Mouse (Mus musculus) ovary, adult 18-20 months (tissue): ENCODE data around the gene Cldn14.
"Not testable (repeated sequence)": the region's sequence is repeated elsewhere in the genome, so short reads cannot be mapped to it uniquely, and the experiment has no call there.

Experiments
- DNase-seq: peaks from one replicate; pipeline ENCODE4 v3.0.0; 2022; ENCODE audit warnings: low spot score, mixed read lengths

Gene Cldn14

GRCm38 (mm10) chr16:94008737-94009136, at the start of gene Cldn14:
Gene Cldn14 (minus strand): TSS chr16:94008837.
- no peak for DNase-seq

GRCm38 (mm10) chr16:94055576-94055975, 46.9 kb upstream of the Cldn14 start:
- no peak for DNase-seq

- no peak for DNase-seq
These were observed 46.5 kb upstream of the Cldn14 start for GRCm38 (mm10) chr16:94055176-94055575.

GRCm38 (mm10) chr16:94050368-94050767, 41.7 kb upstream of the Cldn14 start:
- no peak for DNase-seq

GRCm38 (mm10) chr16:94044996-94045395, 36.4 kb upstream of the Cldn14 start:
- DNase-seq: no peak

GRCm38 (mm10) chr16:94043797-94044196, 35.2 kb upstream of the Cldn14 start:
- no peak for DNase-seq

- DNase-seq: no peak
These were observed 32.6 kb upstream of the Cldn14 start for GRCm38 (mm10) chr16:94041065-94041712.

- DNase-seq: no peak
These were observed 31.8 kb upstream of the Cldn14 start for GRCm38 (mm10) chr16:94040485-94040884.

- no peak for DNase-seq
These were observed 30.3 kb upstream of the Cldn14 start for GRCm38 (mm10) chr16:94038986-94039341.

- no peak for DNase-seq
These were observed 29.8 kb upstream of the Cldn14 start for GRCm38 (mm10) chr16:94038272-94038985.

- DNase-seq: no peak
These were observed 28.6 kb upstream of the Cldn14 start for GRCm38 (mm10) chr16:94037280-94037679.

- no peak for DNase-seq
These were observed 25.5 kb upstream of the Cldn14 start for GRCm38 (mm10) chr16:94034152-94034551.

GRCm38 (mm10) chr16:94032270-94032669, 23.6 kb upstream of the Cldn14 start:
- no peak for DNase-seq

GRCm38 (mm10) chr16:94023352-94024280, 15.0 kb upstream of the Cldn14 start:
- DNase-seq: no peak

GRCm38 (mm10) chr16:94019725-94020124, 11.1 kb upstream of the Cldn14 start:
- not testable (repeated sequence) for DNase-seq

- no peak for DNase-seq
These were observed 9.3 kb upstream of the Cldn14 start for GRCm38 (mm10) chr16:94017953-94018352.

- no peak for DNase-seq
These were observed 6.0 kb upstream of the Cldn14 start for GRCm38 (mm10) chr16:94014489-94015096.

GRCm38 (mm10) chr16:94013328-94014086, 4.9 kb upstream of the Cldn14 start:
- not testable (repeated sequence) for DNase-seq

GRCm38 (mm10) chr16:94011224-94011623, 2.6 kb upstream of the Cldn14 start:
- DNase-seq: no peak

GRCm38 (mm10) chr16:94010633-94011032, 2.0 kb upstream of the Cldn14 start:
- DNase-seq: no peak

GRCm38 (mm10) chr16:94010156-94010555, 1.5 kb upstream of the Cldn14 start:
- DNase-seq: no peak
